Mouse (Mus musculus): ENCODE measurements around the gene Tppp3.

Tppp3 gene

GRCm38 (mm10) chr8:105433021-105433420 is 38.3 kb downstream of the Tppp3 start:
- DNase-seq (ENCODE audit: low spot score in 2 of 2), result no peak

DNA sequence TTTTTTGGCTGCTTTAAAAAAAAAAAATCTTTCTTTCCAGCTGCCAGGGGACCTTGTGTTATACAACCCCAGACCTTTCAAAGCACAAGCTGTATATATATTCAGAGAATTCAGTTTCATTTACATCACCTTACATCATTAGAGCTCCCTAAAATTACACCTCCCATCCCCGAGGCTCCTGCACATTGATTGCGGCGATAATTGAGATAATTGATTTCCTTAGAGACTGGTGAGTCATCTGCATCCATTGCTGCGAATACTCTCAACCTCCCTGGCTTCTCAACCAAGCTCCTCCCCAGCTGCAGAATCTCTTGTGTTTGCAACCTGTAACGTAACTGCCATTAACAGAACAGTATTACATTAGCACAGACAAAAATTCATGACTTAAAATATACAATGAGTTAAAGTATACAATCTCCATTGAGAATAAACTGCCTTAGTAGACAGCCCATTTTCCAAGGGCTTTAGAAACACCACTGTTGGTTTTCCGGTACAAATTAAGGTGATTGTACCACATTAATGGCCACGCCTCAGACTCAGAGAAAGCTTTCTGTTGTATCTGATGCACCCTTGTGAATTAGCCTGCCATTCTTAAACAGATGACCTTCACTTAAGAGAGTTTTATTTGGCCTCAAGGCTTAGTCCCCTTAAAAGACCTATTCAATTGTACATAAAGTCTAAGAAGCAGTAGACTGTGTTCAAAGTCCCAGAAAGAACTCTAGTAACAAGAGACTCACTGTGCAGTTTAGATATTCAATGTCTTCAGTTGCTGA is 39.4 kb downstream of the Tppp3 start:
- no peak for DNase-seq (ENCODE audit: low spot score in 2 of 2)

GRCm38 (mm10) chr8:105426878-105427277 is 44.4 kb downstream of the Tppp3 start:
- no peak for DNase-seq (ENCODE audit: low spot score in 2 of 2)

DNA sequence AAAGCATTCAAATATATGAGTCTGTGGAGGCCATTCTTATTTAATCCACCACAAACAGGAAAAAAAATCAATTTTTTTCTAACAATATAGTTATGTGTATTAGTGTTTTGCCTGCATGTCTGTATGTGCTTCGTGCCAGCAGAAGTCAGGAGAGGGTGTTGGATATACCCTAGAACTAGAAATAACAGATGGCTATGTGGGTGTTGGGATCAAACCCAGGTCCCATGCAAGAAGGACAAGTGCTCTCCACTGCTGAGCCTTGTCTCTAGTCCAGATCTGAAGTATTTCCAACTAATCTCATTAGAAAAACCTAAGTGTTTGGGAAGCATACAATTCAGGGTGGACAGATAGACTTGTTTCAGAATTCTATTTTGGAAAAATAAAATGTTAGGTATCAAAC is 49.3 kb downstream of the Tppp3 start:
- no peak for DNase-seq (ENCODE audit: low spot score in 2 of 2)

- DNase-seq (ENCODE audit: low spot score in 2 of 2), result no peak
These were observed 51.5 kb downstream of the Tppp3 start for GRCm38 (mm10) chr8:105419800-105420199.

DNA sequence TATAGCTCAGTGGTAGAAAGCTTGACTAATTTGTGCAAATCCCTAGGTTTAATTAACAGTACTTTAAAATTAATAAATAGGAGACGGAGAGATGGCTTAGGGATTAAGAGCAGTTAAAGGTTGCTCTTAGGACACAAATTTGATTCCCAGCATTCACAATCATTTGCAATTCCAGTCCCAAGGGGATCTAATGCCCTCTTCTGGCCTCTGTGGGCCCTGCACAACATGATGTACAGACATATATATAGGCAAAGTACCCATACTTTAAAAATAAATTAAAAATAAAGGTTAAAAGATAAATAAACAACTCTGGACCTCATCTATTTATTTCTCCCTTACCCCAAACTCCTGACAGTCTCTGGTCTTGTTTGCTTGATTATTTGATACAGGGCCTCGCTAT is 52.3 kb downstream of the Tppp3 start:
- DNase-seq (ENCODE audit: low spot score in 2 of 2), result no peak

Measured in urinary bladder, adult 18-20 months (tissue).